Mouse (Mus musculus) adrenal gland, adult 18-20 months (tissue): Measurements from ENCODE around the gene Slc4a4. TPM values are rescaled to one million over a fixed set of nuclear protein-coding genes. Genes with fewer than 3 reads are reported as not detected.
"Not testable (repeated sequence)": the region's sequence is repeated elsewhere in the genome, so short reads cannot be mapped to it uniquely, and the experiment has no call there.

Experiments
- DNase-seq, 2 experiments: peaks; one replicate each; pipeline ENCODE4 v3.0.0; 2021 to 2022; ENCODE audit warnings: low spot score in 2 of 2
- total RNA-seq, 2 experiments: library from RNA; stranded (reverse); gene quantifications; 1 replicate in 1 of 2; 2 replicates in 1 of 2; pipeline ENCODE4 v1.2.3; 2021

Gene Slc4a4
- total RNA-seq, 2 experiments from 2014 or later: 37.4 to 38.7 TPM

GRCm38 (mm10) chr5:89067111-89067510 is 180.5 kb downstream of the Slc4a4 start:
- DNase-seq: no peak

GRCm38 (mm10) chr5:89068072-89068471 is 181.5 kb downstream of the Slc4a4 start:
- DNase-seq: no peak

GRCm38 (mm10) chr5:89070051-89070450 is 183.4 kb downstream of the Slc4a4 start:
- no peak for DNase-seq

DNA sequence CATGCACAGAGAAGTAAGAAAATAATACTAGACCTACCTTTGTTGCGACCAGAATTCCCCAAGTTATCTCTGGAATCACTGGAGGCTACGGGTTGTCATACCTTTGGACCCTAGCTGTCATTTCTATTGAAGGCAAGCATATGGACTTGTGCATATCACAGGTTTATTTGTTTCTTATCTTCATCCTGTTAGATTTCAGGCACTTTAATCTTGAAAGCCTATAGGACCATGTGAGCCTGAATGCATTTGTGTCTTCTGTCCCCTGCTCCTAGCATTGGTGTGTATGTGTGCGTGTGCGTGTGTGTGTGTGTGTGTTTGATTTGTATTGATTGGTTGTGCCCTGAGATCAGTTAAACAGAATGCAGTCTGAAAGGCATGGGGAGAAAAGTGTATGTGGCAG is 185.3 kb downstream of the Slc4a4 start:
- DNase-seq: no peak

DNA sequence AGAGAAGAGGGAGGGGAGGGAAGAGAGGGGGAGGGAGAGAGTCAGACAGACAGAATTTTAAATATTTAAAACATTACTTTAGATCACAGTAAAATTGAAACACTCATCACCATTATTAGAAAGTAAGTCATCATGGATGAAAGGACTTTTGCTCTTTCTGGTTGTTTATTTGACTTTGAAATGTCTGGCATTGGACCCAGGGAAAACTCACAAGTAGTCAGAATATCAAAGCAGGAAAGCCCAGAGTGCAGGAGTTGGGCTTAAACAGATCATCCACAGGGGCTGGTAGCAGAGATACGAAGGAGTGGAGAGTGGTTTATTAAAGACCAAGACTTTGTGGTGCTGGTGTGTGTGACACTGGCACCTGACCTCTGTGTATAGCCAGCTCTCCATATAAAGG is 191.1 kb downstream of the Slc4a4 start:
- DNase-seq: no peak

- DNase-seq: no peak
Measured at GRCm38 (mm10) chr5:89083476-89083875, 196.9 kb downstream of the Slc4a4 start.

GRCm38 (mm10) chr5:89087916-89088315 is 201.3 kb downstream of the Slc4a4 start:
- DNase-seq: no peak

DNA sequence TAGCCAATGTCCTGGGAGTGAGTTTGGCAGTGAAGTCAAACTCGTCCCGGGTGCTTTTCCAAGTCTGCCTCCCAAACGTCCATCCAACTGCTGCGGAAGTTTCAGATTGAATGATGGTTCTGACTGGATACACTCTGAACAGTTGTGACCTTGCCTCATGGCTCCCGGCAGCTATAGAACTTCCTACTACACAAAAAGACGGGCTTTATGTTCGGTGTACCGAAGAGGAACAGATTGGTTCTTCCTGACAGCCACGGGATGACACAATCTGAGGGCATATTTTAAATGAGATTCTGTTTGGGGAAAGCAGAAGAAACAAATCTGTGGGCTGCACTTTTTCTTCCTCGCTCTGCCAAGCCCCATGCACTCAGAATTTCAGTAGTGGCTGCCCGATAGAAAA is 201.8 kb downstream of the Slc4a4 start:
- no peak for DNase-seq

GRCm38 (mm10) chr5:89090131-89090530 is 203.5 kb downstream of the Slc4a4 start:
- no peak for DNase-seq

GRCm38 (mm10) chr5:89096371-89096770 is 209.8 kb downstream of the Slc4a4 start:
- DNase-seq: no peak

DNA sequence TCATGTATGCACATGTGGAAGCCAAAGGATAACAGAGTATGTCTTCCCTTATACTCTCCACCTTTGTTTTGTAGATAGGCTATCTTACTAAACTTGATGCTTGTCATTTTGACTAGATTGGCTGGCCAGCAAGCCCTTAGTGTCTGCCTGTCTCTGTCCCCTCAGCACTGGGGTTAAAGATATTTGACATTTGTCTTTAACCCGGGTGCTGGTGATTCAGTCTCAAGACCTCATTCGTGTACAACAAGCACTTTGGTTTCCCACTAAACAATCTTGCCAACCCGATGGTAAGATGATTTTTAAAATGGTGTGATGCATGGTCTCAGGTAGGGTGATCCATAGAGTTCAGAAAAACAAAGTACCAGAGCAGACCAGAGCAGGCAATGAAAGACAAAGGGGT is 210.7 kb downstream of the Slc4a4 start:
- no peak for DNase-seq

- DNase-seq: no peak
Measured at GRCm38 (mm10) chr5:89098121-89098520, 211.5 kb downstream of the Slc4a4 start.

GRCm38 (mm10) chr5:89099886-89100285 is 213.3 kb downstream of the Slc4a4 start:
- DNase-seq: no peak

DNA sequence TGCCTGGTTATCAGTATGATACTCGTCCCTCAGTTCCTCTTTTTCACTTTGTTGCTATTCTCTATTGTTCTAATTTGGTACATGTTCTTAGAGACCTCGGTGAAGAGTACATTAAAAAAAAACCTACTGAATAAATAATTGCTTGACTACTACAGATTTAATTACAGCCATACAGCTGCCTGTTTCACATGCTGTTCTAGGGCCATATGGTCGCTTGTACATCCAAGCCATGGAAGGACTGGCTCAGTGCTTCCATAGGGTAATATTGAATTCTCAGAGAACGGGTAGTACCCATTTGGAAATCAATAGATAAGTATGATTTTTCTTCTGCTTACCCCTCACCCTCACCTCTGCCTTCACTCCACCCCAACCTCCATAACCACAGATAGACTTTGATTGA is 215.9 kb downstream of the Slc4a4 start:
- no peak for DNase-seq

DNA sequence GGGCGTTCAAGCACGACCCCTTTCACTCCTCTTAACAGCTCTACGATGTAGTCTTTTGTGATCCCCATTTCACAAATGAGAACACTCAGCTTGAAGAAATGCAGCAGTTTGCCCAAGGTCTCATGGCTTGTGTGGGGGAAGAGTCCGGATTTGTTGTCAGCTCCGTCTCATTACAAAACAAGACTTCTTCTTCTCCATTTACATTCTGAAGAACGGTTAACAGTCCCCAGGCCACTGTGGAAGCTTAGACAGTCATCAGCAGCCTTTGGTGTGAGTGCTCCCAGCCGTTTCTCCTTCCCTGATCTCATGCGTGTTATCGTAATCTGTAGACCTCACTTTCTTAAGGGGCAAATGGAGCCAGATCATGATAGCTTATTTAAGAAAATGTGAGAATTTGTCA is 218.7 kb downstream of the Slc4a4 start:
- DNase-seq: no peak

GRCm38 (mm10) chr5:89106217-89106616 is 219.6 kb downstream of the Slc4a4 start:
- DNase-seq: no peak

GRCm38 (mm10) chr5:89108809-89109208 is 222.2 kb downstream of the Slc4a4 start:
- DNase-seq: no peak

DNA sequence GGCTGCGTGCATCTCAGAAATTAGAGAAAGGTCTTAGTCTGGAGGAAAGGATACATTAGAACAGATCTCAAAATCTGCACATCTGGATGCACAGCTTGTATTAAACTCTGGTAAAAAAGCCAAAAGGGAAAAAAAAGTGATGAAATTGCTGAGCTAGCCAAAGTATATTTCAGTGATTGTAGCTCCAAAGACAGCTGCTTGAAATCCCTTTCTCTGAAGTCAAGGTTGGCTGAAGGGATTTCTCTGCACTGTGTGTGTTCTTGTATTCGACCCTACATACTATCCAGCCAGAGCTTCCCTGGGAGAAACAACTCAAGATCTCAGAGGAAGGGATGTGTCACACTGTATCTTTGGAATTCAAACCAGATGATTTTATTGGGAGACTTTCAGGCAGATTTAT is 223.2 kb downstream of the Slc4a4 start:
- no peak for DNase-seq

DNA sequence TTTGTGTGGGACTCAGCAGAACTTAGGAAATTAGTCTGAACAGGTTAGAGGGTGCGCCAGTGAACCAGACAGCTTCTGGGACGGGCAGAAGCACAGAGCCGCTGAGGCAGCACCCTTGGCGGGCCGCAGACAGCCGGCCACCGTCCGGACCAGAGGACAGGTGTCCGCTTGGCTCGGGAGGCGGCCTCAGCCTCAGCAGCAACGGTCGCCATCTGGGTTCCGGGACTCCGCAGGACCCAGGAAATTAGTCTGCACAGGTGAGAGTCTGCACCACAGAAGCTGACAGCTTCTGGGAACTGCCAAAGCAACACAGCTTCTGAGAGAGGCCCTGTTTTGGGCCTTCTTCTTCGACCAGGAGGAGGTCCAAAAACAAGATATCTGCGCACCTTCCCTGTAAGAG is 225.4 kb downstream of the Slc4a4 start:
- DNase-seq: not testable (repeated sequence)

- DNase-seq: no peak
Measured at GRCm38 (mm10) chr5:89120881-89121280, 234.3 kb downstream of the Slc4a4 start.

- DNase-seq: peak in 1 of 2 experiments; percentile 5
Measured at GRCm38 (mm10) chr5:89123270-89123903, 236.8 kb downstream of the Slc4a4 start.

GRCm38 (mm10) chr5:89128210-89128609 is 241.6 kb downstream of the Slc4a4 start:
- DNase-seq: no peak

GRCm38 (mm10) chr5:89135776-89136175 is 249.2 kb downstream of the Slc4a4 start:
- no peak for DNase-seq

DNA sequence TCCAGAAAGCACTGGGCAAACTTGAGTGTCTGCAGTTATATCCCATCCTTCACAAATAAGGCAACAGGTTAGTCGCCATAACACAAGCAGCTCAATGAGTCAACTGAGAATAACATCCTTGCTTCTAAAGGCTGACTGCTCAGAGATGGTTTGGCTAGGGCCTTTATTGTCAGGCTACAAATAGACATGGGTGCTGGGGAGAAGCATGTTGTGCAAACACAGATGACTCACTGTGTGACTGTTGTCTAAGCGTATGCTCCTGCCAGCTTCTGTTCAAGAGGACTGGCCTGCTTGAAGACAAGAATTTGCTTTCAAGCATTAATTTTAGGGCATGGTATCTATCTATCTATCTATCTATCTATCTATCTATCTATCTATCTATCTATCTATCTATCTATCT is 253.5 kb downstream of the Slc4a4 start:
- DNase-seq: no peak
